Mouse (Mus musculus): ENCODE data around the gene Glrx5. TPM values are rescaled to one million over a fixed set of nuclear protein-coding genes. Genes with fewer than 3 reads are reported as not detected.

The Glrx5 gene
- polyA plus RNA-seq, 1 experiment from 2014 or later, result 424 TPM

DNA sequence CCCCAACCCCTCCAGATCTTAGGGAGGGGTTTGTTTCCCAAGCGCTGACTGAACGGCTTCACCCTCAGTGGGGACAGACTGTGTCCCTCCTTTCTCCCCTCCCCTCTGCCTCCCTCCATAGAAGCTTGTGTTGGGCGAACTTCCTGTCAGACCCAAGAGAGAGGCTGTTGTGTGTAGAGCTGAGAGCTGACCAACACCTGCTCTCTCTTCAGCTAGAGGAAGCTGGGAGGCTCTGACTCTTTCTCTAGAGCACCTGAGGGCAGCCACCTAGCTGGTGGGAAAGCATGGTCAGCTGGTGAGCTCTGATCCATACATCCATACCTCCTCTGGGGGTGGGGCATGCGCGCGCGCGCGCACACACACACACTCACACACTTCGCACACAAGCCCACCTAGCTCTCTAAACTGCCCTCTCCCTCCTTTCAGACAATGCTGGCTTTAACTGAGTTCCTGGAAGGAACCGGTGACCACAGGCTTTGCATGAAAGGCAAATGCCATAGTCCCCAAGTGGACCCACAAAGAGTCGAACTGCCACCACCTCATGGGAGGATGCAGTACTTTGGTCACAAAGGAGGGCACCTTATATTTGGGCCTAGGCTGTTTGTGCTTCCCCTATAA, 37.1 kb upstream of the Glrx5 start:
- H3K4me1 ChIP-seq (ENCODE audit: control insufficient read depth, low read depth, low read length), result peaks cover 61% of the 10 kb centered on the region
- no peak overlapping the region for H3K9ac ChIP-seq (ENCODE audit: low read depth, low read length)

DNA sequence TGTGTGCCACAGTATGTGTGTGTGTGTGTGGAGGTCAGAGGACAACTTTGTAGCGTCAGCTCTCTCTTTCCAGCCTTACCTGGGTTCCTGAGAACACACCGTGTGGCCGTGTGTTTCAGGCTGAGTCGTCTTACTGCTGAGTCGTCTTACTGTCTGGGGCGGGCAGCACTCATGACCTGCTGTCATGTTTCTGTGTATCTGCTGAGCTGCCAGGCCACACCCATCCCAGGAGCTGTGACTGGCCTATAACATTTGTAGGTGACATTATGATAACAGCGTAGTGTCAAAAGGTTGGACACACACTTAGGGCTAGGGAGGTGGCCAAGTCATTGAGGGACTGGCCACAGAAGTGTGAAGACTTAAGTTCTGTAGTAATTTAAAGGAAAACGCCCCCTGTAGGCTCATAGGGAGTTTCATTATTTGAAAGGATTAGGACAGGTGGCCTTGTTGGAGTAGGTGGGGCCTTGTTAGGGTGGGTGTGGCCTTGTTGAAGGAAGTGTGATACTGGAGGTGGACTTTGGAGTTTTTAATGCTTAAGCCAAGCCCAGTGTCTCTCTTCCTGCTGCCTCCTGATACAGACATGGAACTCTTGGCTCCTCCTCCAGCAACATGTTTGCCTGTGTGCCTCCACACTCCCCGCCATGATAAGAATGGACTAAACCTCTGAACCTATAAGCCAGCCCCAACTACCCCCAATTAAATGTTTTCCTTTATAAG, 36.3 kb upstream of the Glrx5 start:
- Histone ChIP-seq H3K9ac (ENCODE audit: low read depth, low read length) (no peak overlapping the region), H3K4me3 (ENCODE audit: low read depth, low read length) (no peak overlapping the region), H3K27me3 (ENCODE audit: control insufficient read depth, insufficient read depth, low read depth, low read length) (no peaks in the 10 kb centered on the region), H3K9me3 (replicated peaks; ENCODE audit: control insufficient read depth, low read length) (no peaks in the 10 kb centered on the region), H3K4me1 (ENCODE audit: control insufficient read depth, low read depth, low read length) (peaks cover 62% of the 10 kb centered on the region), H3K4me2 (ENCODE audit: low read depth, low read length) (peak overlapping the region; percentile 15; the same call in 1 of the 2 replicates), H3K27ac (ENCODE audit: low read length) (peak overlapping the region; percentile 49), H3K36me3 (ENCODE audit: control insufficient read depth, insufficient read depth) (no peaks in the 10 kb centered on the region)
- peak; percentile 73 for ATAC-seq (ENCODE audit: low read depth)
- WGBS (ENCODE audit: insufficient replicate concordance), result 46% methylated on average over 9 of the region's 9 CpGs

More for the DNA sequence above, 37.1 kb upstream of the Glrx5 start:
- Histone ChIP-seq H3K27ac (ENCODE audit: low read length) (peak overlapping the region; percentile 49), H3K9me3 (replicated peaks; ENCODE audit: control insufficient read depth, low read length) (no peaks in the 10 kb centered on the region), H3K4me2 (ENCODE audit: low read depth, low read length) (no peak overlapping the region), H3K4me3 (ENCODE audit: low read depth, low read length) (no peak overlapping the region), H3K36me3 (ENCODE audit: control insufficient read depth, insufficient read depth) (no peaks in the 10 kb centered on the region), H3K27me3 (ENCODE audit: control insufficient read depth, insufficient read depth, low read depth, low read length) (no peaks in the 10 kb centered on the region)
- no peak for ATAC-seq (ENCODE audit: low read depth)
- 73% methylated on average over 12 of the region's 12 CpGs for WGBS (ENCODE audit: insufficient replicate concordance)

DNA sequence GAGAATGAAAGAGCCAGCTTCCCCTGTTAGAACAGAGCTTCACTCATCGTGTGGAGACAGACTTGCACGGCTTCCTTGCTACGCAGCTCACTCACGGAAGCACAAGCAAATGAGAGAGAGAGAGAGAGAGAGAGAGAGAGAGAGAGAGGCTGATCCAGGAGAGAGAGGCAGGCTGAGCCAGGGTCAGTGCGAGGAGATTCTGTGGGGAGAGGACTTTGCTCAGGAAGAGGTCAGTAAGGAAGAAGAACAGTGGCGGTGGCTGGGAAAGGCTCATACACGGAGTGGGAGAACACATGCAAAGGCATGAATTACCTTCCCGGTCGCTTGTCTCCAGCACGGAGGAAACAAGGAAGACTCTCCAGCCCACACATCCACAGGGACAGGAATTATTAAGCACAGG, 35.3 kb upstream of the Glrx5 start:
- H3K9ac ChIP-seq (ENCODE audit: low read depth, low read length), result no peak overlapping the region
- H3K4me3 ChIP-seq (ENCODE audit: low read depth, low read length), result no peak overlapping the region
- H3K36me3 ChIP-seq (ENCODE audit: control insufficient read depth, insufficient read depth), result no peaks in the 10 kb centered on the region
- no peaks in the 10 kb centered on the region for H3K9me3 ChIP-seq (replicated peaks; ENCODE audit: control insufficient read depth, low read length)
- no peaks in the 10 kb centered on the region for H3K27me3 ChIP-seq (ENCODE audit: control insufficient read depth, insufficient read depth, low read depth, low read length)
- 0 out of 2 replicates have a peak overlapping the region, but pooled peaks have one; percentile 12 for H3K27ac ChIP-seq (ENCODE audit: low read length)
- H3K4me1 ChIP-seq (ENCODE audit: control insufficient read depth, low read depth, low read length), result peaks cover 70% of the 10 kb centered on the region
- WGBS (ENCODE audit: insufficient replicate concordance), result 66% methylated on average over 10 of the region's 10 CpGs
- ATAC-seq (ENCODE audit: low read depth), result no peak
- no peak overlapping the region for H3K4me2 ChIP-seq (ENCODE audit: low read depth, low read length)

DNA sequence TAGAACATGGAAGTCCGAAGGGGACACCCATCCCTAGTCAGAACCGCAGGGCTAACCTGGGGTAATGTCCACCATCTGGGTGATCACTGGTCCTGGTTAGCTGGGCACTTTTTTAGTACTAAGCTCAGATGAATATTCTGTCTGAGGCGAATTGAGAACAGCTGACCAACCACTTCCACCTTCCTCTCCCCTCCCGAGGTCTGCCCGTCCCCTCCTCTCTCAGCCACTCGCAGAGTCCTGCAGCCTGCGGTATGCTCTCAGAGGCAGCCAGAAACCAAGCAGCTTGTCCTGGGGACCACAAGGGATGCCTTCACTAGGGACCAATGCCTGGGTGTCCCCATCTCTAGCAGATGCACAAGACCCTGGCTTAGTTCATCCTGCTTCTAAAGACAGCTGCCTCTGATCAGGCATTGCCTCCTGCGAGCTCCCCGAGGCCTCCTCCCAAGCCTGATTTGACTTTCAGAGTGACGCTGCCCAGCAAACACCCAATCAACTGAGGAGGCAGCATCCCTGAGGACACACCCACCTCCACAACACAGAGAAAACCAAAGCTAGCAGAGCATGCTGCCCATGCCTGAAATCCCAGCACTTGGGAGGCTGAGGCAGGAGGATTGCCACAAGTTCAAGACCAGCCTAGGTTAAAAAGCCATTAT, 34.7 kb upstream of the Glrx5 start:
- Histone ChIP-seq H3K27me3 (ENCODE audit: control insufficient read depth, insufficient read depth, low read depth, low read length) (no peaks in the 10 kb centered on the region), H3K4me2 (ENCODE audit: low read depth, low read length) (no peak overlapping the region), H3K4me1 (ENCODE audit: control insufficient read depth, low read depth, low read length) (peaks cover 76% of the 10 kb centered on the region), H3K36me3 (ENCODE audit: control insufficient read depth, insufficient read depth) (no peaks in the 10 kb centered on the region), H3K4me3 (ENCODE audit: low read depth, low read length) (no peak overlapping the region), H3K27ac (ENCODE audit: low read length) (no peak overlapping the region), H3K9me3 (replicated peaks; ENCODE audit: control insufficient read depth, low read length) (no peaks in the 10 kb centered on the region), H3K9ac (ENCODE audit: low read depth, low read length) (no peak overlapping the region)
- ATAC-seq (ENCODE audit: low read depth), result peak; percentile 51
- 40% methylated on average over 10 of the region's 10 CpGs for WGBS (ENCODE audit: insufficient replicate concordance)

DNA sequence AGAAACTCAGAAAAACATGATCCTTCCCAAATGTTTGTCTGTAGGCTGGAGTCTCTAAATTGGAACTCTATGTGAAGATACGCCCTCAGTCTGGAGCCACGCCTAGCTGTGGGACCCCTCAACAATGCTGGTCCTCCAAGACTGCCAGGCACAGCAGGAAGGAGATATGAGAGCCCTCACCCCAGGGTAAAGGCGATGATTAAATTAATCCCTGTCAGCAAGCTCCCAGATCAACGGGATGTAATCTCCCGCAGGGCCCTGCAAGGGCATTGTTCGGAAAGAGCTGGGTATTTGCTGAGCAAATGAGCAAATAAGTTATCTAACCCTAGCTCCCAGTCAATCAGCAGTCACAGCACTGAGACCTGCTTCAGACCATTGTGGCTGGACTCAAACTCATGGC, 33.9 kb upstream of the Glrx5 start:
- Histone ChIP-seq H3K36me3 (ENCODE audit: control insufficient read depth, insufficient read depth) (no peaks in the 10 kb centered on the region), H3K4me3 (ENCODE audit: low read depth, low read length) (no peak overlapping the region), H3K9ac (ENCODE audit: low read depth, low read length) (0 out of 2 replicates have a peak overlapping the region, but pooled peaks have one; percentile 10), H3K9me3 (replicated peaks; ENCODE audit: control insufficient read depth, low read length) (no peaks in the 10 kb centered on the region), H3K27me3 (ENCODE audit: control insufficient read depth, insufficient read depth, low read depth, low read length) (no peaks in the 10 kb centered on the region), H3K4me1 (ENCODE audit: control insufficient read depth, low read depth, low read length) (peaks cover 84% of the 10 kb centered on the region), H3K27ac (ENCODE audit: low read length) (peak overlapping the region; percentile 12; the same call in 1 of the 2 replicates), H3K4me2 (ENCODE audit: low read depth, low read length) (no peak overlapping the region)
- no peak for ATAC-seq (ENCODE audit: low read depth)
- 41% methylated on average over 6 of the region's 6 CpGs for WGBS (ENCODE audit: insufficient replicate concordance)

GRCm38 (mm10) chr12:104999171-104999570, 33.3 kb upstream of the Glrx5 start:
- no peak for ATAC-seq (ENCODE audit: low read depth)
- 40% methylated on average over 8 of the region's 8 CpGs for WGBS (ENCODE audit: insufficient replicate concordance)
- no peaks in the 10 kb centered on the region for H3K9me3 ChIP-seq (replicated peaks; ENCODE audit: control insufficient read depth, low read length)
- no peak overlapping the region for H3K4me3 ChIP-seq (ENCODE audit: low read depth, low read length)
- no peak overlapping the region for H3K9ac ChIP-seq (ENCODE audit: low read depth, low read length)
- H3K36me3 ChIP-seq (ENCODE audit: control insufficient read depth, insufficient read depth), result no peaks in the 10 kb centered on the region
- no peak overlapping the region for H3K4me2 ChIP-seq (ENCODE audit: low read depth, low read length)
- peak overlapping the region; percentile 40; the same call in 1 of the 2 replicates for H3K27ac ChIP-seq (ENCODE audit: low read length)
- H3K4me1 ChIP-seq (ENCODE audit: control insufficient read depth, low read depth, low read length), result peaks cover 90% of the 10 kb centered on the region
- H3K27me3 ChIP-seq (ENCODE audit: control insufficient read depth, insufficient read depth, low read depth, low read length), result no peaks in the 10 kb centered on the region

GRCm38 (mm10) chr12:105000487-105001283, 31.8 kb upstream of the Glrx5 start:
- peak overlapping the region; percentile 50 for H3K27ac ChIP-seq (ENCODE audit: low read length)
- no peak overlapping the region for H3K4me2 ChIP-seq (ENCODE audit: low read depth, low read length)
- peak; percentile 44 for ATAC-seq (ENCODE audit: low read depth)
- no peaks in the 10 kb centered on the region for H3K36me3 ChIP-seq (ENCODE audit: control insufficient read depth, insufficient read depth)
- H3K4me1 ChIP-seq (ENCODE audit: control insufficient read depth, low read depth, low read length), result peaks cover 100% of the 10 kb centered on the region
- peak overlapping the region; percentile 25; the same call in 1 of the 2 replicates for H3K9ac ChIP-seq (ENCODE audit: low read depth, low read length)
- no peaks in the 10 kb centered on the region for H3K9me3 ChIP-seq (replicated peaks; ENCODE audit: control insufficient read depth, low read length)
- no peak overlapping the region for H3K4me3 ChIP-seq (ENCODE audit: low read depth, low read length)
- no peaks in the 10 kb centered on the region for H3K27me3 ChIP-seq (ENCODE audit: control insufficient read depth, insufficient read depth, low read depth, low read length)
- WGBS (ENCODE audit: insufficient replicate concordance), result 52% methylated on average over 9 of the region's 9 CpGs

GRCm38 (mm10) chr12:105001317-105001716, 31.2 kb upstream of the Glrx5 start:
- WGBS (ENCODE audit: insufficient replicate concordance), result 38% methylated on average over 9 of the region's 9 CpGs
- Histone ChIP-seq H3K4me1 (ENCODE audit: control insufficient read depth, low read depth, low read length) (peaks cover 98% of the 10 kb centered on the region), H3K27me3 (ENCODE audit: control insufficient read depth, insufficient read depth, low read depth, low read length) (no peaks in the 10 kb centered on the region), H3K27ac (ENCODE audit: low read length) (peak overlapping the region; percentile 50), H3K4me2 (ENCODE audit: low read depth, low read length) (no peak overlapping the region), H3K9ac (ENCODE audit: low read depth, low read length) (no peak overlapping the region), H3K36me3 (ENCODE audit: control insufficient read depth, insufficient read depth) (no peaks in the 10 kb centered on the region), H3K9me3 (replicated peaks; ENCODE audit: control insufficient read depth, low read length) (no peaks in the 10 kb centered on the region), H3K4me3 (ENCODE audit: low read depth, low read length) (no peak overlapping the region)
- ATAC-seq (ENCODE audit: low read depth), result no peak
